Mouse (Mus musculus) megakaryocyte, embryonic 14.5 days (primary cell): ENCODE measurements around the gene Cxcl1.

Experiments used
- FLI1 ChIP-seq: IDR thresholded peaks from 2 replicates; pipeline ENCODE4 v1.6.1; 2012; ENCODE audit warnings: low read length, inconsistent platforms, mixed read lengths
- GATA1 ChIP-seq: IDR thresholded peaks from 3 replicates; pipeline ENCODE4 v1.6.1; 2012; ENCODE audit warnings: mixed read lengths, low read length, inconsistent platforms, borderline replicate concordance

DNA sequence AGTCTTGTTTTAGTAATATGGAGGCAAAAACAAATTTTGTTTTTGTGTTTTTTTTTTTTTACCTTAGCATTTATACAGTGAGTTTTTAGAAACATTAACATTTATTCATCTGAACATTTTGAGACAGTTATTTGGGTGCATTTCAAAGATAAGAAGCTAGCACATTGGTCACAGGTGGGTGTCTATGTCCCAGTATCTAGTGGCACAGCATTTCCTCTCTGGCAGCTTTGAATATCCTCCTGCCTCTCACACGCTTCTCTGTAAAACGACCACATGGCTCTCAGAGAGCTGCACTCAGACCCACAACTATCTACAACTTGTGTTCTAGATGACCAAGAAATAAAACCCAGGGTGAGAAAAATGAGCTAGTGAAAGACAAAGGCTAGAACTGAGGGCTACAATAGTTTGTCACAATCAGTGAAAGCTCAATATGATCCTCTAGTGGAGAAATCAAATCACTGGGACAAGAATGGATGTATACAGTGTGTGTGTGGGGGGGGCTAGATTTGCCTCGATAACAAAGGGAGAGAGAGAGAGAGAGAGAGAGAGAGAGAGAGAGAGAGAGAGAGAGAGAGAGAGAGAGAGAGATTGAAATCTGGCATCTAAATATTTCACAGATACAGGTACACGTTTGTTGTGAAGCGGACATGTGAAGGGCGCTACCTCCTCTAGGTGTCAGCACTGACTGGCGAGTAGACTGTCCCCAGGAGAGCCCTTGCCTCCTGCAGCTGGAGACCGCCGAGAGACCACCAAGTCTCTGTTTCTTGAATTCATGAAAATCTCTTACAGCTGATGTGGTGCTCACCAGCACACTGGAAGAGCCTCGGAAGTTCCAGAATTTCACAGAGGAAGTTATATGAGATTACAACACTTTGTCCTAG is 11.6 kb downstream of the Cxcl1 start:
- no peak for TF ChIP-seq GATA1
- TF ChIP-seq FLI1: no peak
